Mouse (Mus musculus) heart, adult 2 months (tissue): Measurements from ENCODE around the gene Plekhm2.

Source experiments
- CTCF ChIP-seq: fragments of 200-600 bp; IDR thresholded peaks from 2 replicates; pipeline ENCODE4 v1.8.1; 2022; ENCODE audit warnings: antibody characterized with exemption, mild to moderate bottlenecking, moderate library complexity
- POLR2A ChIP-seq: fragments of 200-500 bp; IDR thresholded peaks from 2 replicates; pipeline ENCODE4 v1.6.1; 2011; ENCODE audit warnings: mild to moderate bottlenecking, low read depth, low read length, control low read depth; ENCODE audit not compliant: insufficient read depth

DNA sequence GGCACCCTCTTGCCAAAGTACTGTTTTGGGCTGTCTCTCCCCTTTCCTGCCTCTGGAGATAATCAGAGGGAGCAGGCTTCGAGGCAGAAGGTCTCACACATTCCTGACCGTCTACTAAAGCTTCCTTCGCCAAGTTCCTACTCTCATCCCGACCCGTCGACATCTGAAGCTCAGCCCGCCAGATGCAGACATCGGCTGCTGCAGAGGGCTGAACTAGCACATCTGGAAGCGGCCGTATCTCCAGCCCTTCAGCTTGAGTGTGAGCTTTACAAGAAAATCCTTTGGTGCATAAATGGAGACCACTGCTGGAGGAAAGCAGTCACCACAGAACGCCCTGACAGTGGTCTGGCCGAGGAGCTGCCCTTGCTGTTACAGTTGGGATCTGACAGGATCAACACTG lies 16.2 kb upstream of the Plekhm2 start:
- TF ChIP-seq POLR2A: no peak
- no peak for TF ChIP-seq CTCF
